Mouse (Mus musculus) macrophage (primary cell): ENCODE measurements around the gene Kirrel. TPM values are rescaled to one million over a fixed set of nuclear protein-coding genes. Genes with fewer than 3 reads are reported as not detected.

Experiments
- H3K27ac ChIP-seq: fragments of 350-480 bp; formaldehyde crosslinking; 2 replicates; pipeline ENCODE4 v1.9.0; 2021
- H3K36me3 ChIP-seq: fragments of 350-480 bp; formaldehyde crosslinking; 2 replicates; pipeline ENCODE4 v1.9.0; 2021; ENCODE audit errors: inconsistent target
- H3K4me3 ChIP-seq: fragments of 350-480 bp; formaldehyde crosslinking; 2 replicates; pipeline ENCODE4 v1.9.0; 2021; ENCODE audit errors: inconsistent target
- H3K79me2 ChIP-seq: fragments of 350-480 bp; formaldehyde crosslinking; 2 replicates; pipeline ENCODE4 v1.9.0; 2021; ENCODE audit errors: inconsistent target
- WGBS: methylation state at CpG from one replicate; pipeline ENCODE4 v1.1.7; 2026; ENCODE audit warnings: inconsistent platforms; ENCODE audit not compliant: missing documents; 5-methylcytosine and 5-hydroxymethylcytosine counted together
- polyA plus RNA-seq: library from polyadenylated mRNA; stranded (reverse); fragments of 250-400 nt; gene quantifications from 3 replicates; pipeline ENCODE4 v1.2.4, GENCODE M21; 2018; ENCODE audit warnings: inconsistent platforms
- total RNA-seq, 78 experiments: library from RNA; depleted of rRNA; stranded (reverse); fragments of 250-400 nt; gene quantifications; 1 replicate in 9 of 78; 2 replicates in 24 of 78; 3 replicates in 43 of 78; 4 replicates in 2 of 78; pipeline ENCODE4 v1.2.4; 2018; ENCODE audit warnings: inconsistent platforms in 56 of 78

The Kirrel gene
- total RNA-seq (2018; cell fraction: chromatin; rRNA removed), result 1 to 10 TPM in 1 of 26 experiments, under 1 TPM in 5, not detected in 20; 0.11 to 5.8 (median 0.27) TPM
- total RNA-seq (2018; cell fraction: cytosol; rRNA removed), result under 1 TPM in 7 of 26 experiments, not detected in 19; under 0.01 to 0.06 (median 0.04) TPM
- 1 to 10 TPM in 1 of 26 experiments, under 1 TPM in 6, not detected in 19; 0.06 to 1.4 (median 0.15) TPM for total RNA-seq (2018; cell fraction: nucleus; rRNA removed)
- polyA plus RNA-seq, result 0.04 TPM in 1 of 3 replicates, not detected in the others

DNA sequence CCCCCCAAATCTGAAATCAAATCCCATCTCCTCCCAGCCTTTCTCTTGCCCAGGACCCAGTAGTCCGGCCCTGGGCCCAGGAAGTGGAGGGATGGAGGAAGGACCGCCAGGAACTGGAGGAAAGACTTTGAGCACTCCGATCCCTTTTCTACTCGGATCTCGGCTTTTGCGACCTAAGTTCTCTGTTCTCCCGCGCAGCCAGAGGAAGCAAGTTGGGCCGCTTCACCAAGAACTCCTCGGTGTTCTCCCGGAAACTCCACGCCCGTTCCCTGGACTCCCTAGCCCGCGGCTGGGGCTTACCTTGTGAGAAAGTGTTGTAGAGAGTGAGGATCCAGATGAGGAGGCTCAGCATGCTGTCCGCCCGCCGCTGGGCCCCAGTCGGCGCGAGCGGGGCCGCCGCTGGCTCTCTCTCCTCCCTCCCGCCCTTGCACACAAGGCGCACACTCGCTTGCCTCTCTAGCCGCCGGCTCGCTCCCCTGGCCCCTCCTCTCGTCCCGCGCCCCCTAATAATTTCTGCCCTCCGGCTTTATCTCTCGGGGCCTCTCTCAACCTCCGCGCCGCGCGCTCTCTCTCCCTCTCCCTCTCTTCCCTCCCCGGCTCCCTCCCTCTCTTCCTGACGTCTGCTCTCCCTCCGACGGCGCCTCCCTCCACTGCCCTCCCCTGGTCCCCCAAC, at the start of gene Kirrel:
Gene Kirrel, minus strand, starts transcription at position 652 of the 673 bp plus-strand sequence.
- H3K27ac ChIP-seq, result no peak within 1 kb of the TSS
- H3K4me3 ChIP-seq, result no peak within 1 kb of the TSS
- 1% methylated on average over 42 of the region's 45 CpGs for WGBS
- no peaks in the 10 kb centered on the region for H3K79me2 ChIP-seq
- H3K36me3 ChIP-seq, result no peaks in the 10 kb centered on the region

DNA sequence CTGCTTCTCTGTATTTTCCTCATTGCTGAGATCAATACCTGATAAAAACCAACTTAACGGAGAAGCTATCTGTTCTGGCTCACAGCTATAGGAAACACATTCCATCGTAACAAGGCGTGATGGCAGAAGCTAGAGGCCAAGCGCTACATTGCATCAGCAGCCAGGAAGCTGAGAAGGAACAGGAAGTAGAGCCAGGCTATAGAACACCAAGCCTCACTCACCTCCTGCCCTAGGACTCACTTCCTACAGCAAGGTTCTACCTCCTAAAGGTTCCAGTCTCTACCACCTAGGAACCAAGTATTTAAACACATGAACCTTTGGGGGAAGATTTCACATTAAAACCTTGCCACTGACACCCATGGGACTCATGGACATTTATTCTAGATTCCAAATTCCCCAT, 49.1 kb upstream of the Kirrel start:
- WGBS, result 76% methylated on average over 4 of the region's 4 CpGs
- Histone ChIP-seq H3K27ac (no peak overlapping the region), H3K79me2 (no peaks in the 10 kb centered on the region), H3K4me3 (no peak overlapping the region), H3K36me3 (no peaks in the 10 kb centered on the region)

DNA sequence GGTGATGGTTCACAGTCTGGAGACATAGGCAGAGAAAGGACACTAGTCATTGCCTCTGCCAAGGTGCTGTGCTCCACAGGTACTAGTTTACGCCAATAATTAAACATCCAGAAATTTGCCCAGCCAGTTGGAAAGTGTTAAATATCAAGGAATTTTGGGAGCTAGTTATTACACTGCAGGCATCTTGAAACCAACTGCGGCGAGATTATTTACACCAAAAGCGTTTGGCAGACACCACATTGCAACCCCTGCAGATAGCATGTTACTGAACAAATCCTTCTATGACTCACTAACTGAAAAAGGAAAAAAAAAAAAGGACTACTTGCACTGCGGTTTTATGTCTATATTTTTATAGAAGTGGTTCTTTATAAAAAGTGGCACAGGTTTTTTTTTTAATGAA, 47.8 kb upstream of the Kirrel start:
- H3K27ac ChIP-seq, result no peak overlapping the region
- H3K79me2 ChIP-seq, result no peaks in the 10 kb centered on the region
- no peak overlapping the region for H3K4me3 ChIP-seq
- WGBS, result 88% methylated on average over 5 of the region's 5 CpGs
- no peaks in the 10 kb centered on the region for H3K36me3 ChIP-seq

DNA sequence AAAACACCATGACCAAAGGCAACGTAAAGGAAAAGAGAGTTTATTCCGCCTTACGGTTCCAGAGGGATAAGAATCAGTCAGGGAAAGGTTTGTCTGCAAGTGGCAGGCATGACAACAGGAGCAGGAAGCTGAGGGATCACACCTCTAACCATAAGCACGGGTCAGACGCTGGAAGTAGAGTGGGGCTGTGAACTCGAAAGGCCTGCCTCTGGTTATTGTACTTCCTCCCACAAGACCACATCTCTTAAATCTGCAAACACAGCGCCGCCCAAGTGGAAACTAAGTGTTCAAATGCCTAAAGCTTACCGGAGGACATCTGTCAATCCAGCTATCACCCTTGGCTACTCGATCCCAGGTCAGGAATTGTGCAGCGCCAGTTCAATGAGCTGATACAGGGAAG, 40.6 kb upstream of the Kirrel start:
- H3K79me2 ChIP-seq, result no peaks in the 10 kb centered on the region
- H3K4me3 ChIP-seq, result no peak overlapping the region
- no peaks in the 10 kb centered on the region for H3K36me3 ChIP-seq
- 50% methylated on average over 11 of the region's 11 CpGs for WGBS
- H3K27ac ChIP-seq, result no peak overlapping the region

DNA sequence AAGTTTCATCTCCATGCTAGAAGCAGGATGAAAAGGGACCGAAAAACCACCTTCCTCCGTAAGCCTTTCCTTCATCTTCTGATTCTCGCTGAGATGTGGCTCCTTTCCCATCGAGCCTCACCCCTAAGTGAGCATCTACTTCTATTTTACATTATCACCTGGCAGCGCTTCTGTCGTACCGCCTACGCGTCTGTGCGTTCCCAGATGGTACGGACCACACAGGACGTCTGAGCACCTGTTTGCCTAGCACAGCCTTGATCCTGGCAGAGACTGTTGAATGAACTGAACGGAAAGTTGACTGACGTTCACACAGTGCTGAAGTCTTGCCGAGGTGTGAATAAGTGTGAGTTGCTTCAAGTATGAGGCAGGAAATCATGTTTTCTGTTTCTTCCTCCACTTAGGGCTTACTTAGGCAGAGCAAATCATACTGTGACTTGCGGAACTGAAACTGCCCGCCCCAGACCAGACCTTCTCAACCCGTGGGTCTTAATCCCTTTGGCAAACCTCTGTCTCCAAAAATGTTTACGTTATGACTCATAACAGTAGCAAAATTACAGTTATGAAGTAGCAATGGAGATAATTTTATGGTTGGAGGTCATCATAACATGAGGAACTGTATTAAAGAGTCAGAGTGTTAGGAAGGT, 39.8 kb upstream of the Kirrel start:
- no peak overlapping the region for H3K4me3 ChIP-seq
- no peak overlapping the region for H3K27ac ChIP-seq
- H3K36me3 ChIP-seq, result no peaks in the 10 kb centered on the region
- 89% methylated on average over 19 of the region's 19 CpGs for WGBS
- no peaks in the 10 kb centered on the region for H3K79me2 ChIP-seq

DNA sequence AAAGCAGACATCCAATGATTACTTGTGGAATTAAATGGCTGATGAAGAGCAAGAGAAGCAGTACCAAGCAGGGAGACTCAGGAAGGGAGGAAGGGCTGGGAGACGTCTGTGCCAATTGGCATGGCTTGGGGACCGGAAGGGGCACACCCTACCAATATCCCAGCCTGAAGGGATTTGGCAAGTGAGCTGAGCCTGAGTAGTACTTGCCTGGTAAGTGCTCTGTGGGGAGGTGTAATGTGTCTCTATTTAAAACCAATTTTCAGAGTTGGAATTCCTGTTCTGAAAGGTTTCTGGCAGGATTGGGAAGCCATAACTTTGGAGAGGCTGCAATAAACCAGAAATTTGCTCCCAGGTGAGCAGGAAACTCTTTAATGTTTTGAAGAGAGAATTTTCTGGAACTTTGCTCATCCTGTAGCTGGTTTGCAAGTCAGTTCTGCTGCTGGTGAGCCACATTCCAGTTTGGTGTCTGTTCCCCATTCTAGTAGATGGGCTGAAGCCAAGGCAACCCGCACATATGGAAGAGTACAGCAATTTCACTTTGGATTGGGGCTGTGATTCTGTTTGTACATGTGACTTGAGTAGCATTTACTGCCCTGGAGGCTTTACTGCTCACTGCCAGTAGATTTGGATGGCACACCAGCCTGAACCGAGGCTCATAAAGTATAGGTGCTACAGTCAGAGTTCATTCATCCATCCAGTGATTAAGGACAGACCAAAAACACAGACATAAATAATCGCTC, 32.0 kb upstream of the Kirrel start:
- no peak overlapping the region for H3K4me3 ChIP-seq
- 93% methylated on average over 5 of the region's 5 CpGs for WGBS

DNA sequence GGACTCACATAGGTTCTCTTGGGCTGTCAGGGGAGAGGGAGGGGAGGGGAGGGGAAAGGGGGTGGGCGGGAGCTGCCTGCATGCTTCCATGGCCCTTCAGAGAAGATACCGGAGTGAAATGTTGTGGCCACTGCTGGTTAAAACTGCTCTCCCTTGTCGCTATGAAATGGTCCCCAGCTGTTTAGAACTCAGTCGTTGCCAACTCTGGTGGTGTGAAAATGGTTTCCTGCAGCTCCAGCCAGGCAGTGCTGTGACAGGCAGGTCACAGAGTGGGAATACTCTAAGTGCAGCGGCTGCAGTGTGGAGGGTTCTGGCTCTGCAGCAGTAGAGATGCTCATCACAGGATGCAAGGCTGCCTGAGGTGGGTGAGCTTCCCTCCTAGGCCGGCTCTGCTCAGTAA, 22.1 kb upstream of the Kirrel start:
- H3K4me3 ChIP-seq, result no peak overlapping the region
- H3K36me3 ChIP-seq, result no peaks in the 10 kb centered on the region
- 69% methylated on average over 6 of the region's 6 CpGs for WGBS
- no peaks in the 10 kb centered on the region for H3K79me2 ChIP-seq
- H3K27ac ChIP-seq, result no peak overlapping the region

More for the DNA sequence above, 32.0 kb upstream of the Kirrel start:
- Histone ChIP-seq H3K27ac (no peak overlapping the region), H3K79me2 (no peaks in the 10 kb centered on the region), H3K36me3 (no peaks in the 10 kb centered on the region)

DNA sequence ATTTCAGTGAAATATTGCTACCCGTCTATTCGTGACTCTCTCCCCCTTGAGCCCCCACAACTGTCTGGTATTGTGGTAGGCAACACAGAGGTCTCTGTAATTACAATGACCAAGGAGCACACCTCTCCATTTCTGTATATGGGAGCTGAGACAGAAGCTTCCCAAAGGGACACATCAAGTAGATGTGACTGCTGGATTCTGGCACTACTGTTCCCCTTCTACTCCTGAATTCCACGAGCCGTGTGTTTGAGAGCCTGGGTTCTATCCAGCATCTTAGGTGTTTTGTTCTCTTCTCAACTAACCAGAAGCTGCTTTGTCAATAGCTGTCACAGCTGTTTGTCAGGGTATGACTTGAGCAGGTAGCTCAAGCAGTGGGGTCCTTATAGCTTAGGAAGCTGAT, 20.5 kb upstream of the Kirrel start:
- H3K4me3 ChIP-seq, result no peak overlapping the region
- no peak overlapping the region for H3K27ac ChIP-seq
- 98% methylated on average over 4 of the region's 4 CpGs for WGBS
- H3K36me3 ChIP-seq, result no peaks in the 10 kb centered on the region
- H3K79me2 ChIP-seq, result no peaks in the 10 kb centered on the region

DNA sequence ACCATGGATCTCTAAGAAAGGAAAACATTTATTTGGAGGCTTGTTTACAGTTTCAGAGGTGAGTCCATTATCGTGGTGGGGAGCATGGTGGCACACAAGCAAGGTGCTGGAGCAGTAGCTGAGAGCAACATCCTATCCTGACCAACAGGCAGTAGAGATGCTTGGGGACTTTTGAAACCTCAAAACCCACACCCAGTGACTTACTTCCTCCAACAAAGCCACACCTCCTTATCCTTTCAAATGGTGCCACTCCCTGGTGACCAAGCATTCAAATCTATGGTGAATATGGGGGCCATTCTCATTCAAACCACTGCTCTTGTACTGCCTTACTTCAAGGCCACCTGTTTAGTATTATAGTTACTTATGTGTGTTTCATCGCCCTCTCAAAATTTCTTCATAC, 20.0 kb upstream of the Kirrel start:
- Histone ChIP-seq H3K4me3 (no peak overlapping the region), H3K36me3 (no peaks in the 10 kb centered on the region), H3K79me2 (no peaks in the 10 kb centered on the region), H3K27ac (no peak overlapping the region)
- 95% methylated on average over 2 of the region's 2 CpGs for WGBS

DNA sequence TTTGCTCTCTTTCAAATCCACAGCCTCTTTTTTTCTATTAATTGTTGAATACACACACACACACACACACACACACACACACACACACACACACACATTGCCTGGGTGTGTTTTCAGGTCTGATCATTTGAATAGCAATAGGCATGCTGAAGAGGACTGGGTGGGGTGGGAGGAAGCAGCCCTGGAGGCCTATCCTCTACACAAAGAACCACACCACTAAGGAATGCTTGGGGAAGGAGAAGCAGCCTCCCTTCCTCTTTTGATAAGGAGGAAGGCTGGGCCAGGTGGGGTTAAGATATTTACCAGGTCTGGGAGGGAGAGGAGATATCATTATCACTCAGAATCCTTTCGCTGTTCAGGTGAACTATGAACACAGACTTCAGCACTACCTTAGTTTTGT, 19.2 kb upstream of the Kirrel start:
- no peaks in the 10 kb centered on the region for H3K36me3 ChIP-seq
- WGBS, result 100% methylated on average over 1 of the region's 1 CpGs

DNA sequence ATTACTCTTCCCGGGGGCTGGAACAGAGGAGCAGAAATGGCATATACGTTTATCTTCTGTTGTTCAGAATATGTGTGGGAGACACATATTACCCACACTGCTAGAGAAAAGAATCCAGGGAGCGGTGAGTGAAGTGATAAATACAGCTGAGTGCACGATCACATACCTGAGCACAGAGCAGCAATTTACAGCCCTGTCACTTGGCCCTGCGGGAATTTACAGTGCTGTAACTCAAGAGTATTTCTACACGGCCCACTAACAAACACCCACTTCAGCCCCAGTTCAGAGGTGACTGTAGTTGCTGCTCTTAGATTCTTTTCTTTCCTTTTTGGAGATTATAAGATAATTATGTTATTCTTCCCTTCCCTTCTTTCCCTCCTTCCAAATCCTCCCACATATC, 18.8 kb upstream of the Kirrel start:
- WGBS, result 65% methylated on average over 6 of the region's 6 CpGs

More for the DNA sequence above, 19.2 kb upstream of the Kirrel start:
- H3K4me3 ChIP-seq, result no peak overlapping the region
- no peaks in the 10 kb centered on the region for H3K79me2 ChIP-seq
- H3K27ac ChIP-seq, result no peak overlapping the region

DNA sequence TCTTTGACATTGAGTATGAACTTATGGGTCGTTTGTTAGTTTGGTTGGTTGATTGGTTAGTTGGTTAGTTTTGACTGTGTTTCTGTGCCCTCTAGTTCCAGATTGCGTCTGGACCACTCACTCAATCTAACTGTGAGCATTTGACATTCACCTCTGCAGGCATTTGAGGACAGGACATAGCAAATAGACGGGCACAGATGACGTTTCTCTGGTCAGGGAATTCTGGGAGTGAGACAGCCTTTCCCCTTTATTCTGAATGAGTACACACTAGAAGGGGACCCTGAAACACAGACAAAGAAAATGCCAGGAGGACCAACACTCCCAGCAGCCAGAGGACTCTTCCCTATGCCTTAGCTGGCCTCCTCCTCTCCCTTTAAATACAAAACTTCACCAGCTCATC, 2.1 kb upstream of the Kirrel start:
- WGBS, result 87% methylated on average over 4 of the region's 4 CpGs
- Histone ChIP-seq H3K79me2 (no peaks in the 10 kb centered on the region), H3K4me3 (no peak overlapping the region), H3K36me3 (no peaks in the 10 kb centered on the region), H3K27ac (no peak overlapping the region)

More for the DNA sequence above, 18.8 kb upstream of the Kirrel start:
- Histone ChIP-seq H3K27ac (no peak overlapping the region), H3K36me3 (no peaks in the 10 kb centered on the region), H3K79me2 (no peaks in the 10 kb centered on the region), H3K4me3 (no peak overlapping the region)

DNA sequence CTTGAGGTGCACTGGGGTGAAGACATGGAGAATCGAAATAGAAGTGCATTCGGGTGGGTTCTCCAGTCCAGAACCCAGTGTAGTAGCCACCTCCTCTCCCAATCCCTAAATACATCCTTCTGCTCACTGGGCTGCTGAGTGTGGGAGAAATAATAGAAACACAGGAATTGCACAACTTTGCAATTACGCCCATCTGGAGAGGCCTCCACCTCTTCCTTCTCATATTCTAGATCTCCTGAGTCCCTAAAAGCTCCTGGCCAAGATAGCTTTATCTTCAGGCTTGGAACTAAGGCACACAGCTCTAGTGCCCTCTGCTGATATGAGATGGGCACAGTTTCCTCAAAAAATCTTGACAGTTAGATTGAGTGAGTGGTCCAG, 880 bp upstream of the Kirrel start:
- Histone ChIP-seq H3K4me3 (no peak overlapping the region), H3K27ac (no peak overlapping the region), H3K36me3 (no peaks in the 10 kb centered on the region), H3K79me2 (no peaks in the 10 kb centered on the region)
- 39% methylated on average over 3 of the region's 3 CpGs for WGBS

DNA sequence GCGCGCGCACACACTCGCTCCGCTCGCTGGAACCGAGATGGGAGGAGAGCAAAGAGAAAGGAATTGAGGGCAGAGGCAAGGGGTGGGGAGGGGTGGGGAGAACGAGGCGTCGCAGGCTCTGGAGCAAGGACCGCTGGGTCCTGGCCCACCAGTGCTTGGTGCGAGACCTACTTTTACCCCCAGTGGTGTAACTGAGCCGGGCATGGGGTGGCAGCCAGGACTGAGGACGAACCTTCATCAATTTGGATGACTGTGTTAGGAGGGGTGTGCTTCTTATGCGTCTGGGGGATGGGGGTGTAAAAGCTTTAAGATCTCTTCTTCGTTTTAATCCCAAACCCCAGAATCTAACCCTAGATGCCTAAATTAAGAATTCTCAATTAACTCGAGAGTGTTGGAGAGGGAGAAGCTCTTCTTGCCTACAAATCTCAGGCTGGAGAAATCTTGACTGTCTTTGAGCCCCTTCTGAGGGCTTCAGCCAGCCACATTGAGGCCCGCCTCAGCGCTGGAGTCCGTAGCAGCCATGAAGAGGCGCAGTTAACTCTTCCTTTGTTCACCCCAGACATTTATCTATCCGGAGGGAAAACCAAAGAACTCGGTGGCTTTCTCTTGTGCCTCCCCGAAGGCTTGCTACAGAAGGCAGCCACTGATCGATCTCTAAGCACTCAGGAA, 356 bp upstream of the Kirrel start:
- Histone ChIP-seq H3K79me2 (no peaks in the 10 kb centered on the region), H3K4me3 (no peak overlapping the region), H3K27ac (no peak overlapping the region), H3K36me3 (no peaks in the 10 kb centered on the region)
- WGBS, result 4% methylated on average over 25 of the region's 25 CpGs
